Mouse (Mus musculus) stomach, embryonic 14.5 days (tissue): ENCODE results near the gene Slc22a12. TPM values are rescaled to one million over a fixed set of nuclear protein-coding genes. Genes with fewer than 3 reads are reported as not detected.

Experiments used
- ATAC-seq: fragments of 200-750 bp; cut with Nextera tagmentation; 2 replicates; pipeline ENCODE4 v1.8.0; 2017; ENCODE audit warnings: low read depth, moderate TSS enrichment; ENCODE audit not compliant: insufficient number of reproducible peaks, insufficient read depth, low FRiP score
- H3K27ac ChIP-seq: fragments of 300-500 bp; sonication (generic); 2 replicates; pipeline ENCODE4 v1.5.1; 2014; ENCODE audit warnings: mild to moderate bottlenecking, low read length, moderate library complexity, mixed read lengths
- H3K27me3 ChIP-seq: fragments of 300-500 bp; sonication (generic); 2 replicates; pipeline ENCODE4 v1.6.1; 2014; ENCODE audit warnings: low read length, control low read depth, mixed read lengths; ENCODE audit not compliant: control insufficient read depth, insufficient read depth
- H3K36me3 ChIP-seq: fragments of 300-500 bp; sonication (generic); 2 replicates; pipeline ENCODE4 v1.6.1; 2014; ENCODE audit warnings: mild to moderate bottlenecking, control low read depth, low read length, moderate library complexity, mixed read lengths; ENCODE audit not compliant: control insufficient read depth, insufficient read depth
- H3K4me1 ChIP-seq: fragments of 300-500 bp; sonication (generic); 2 replicates; pipeline ENCODE4 v1.6.1; 2014; ENCODE audit warnings: low read length, control low read depth, mixed read lengths; ENCODE audit not compliant: control insufficient read depth, insufficient read depth
- H3K4me2 ChIP-seq: fragments of 300-500 bp; sonication (generic); replicated peaks from 2 replicates; pipeline ENCODE4 v1.6.1; 2014; ENCODE audit warnings: low read depth, low read length, control low read depth
- H3K4me3 ChIP-seq: fragments of 300-500 bp; sonication (generic); 2 replicates; pipeline ENCODE4 v1.5.1; 2014; ENCODE audit warnings: low read depth, low read length, control low read depth
- H3K9ac ChIP-seq: fragments of 300-500 bp; sonication (generic); replicated peaks from 2 replicates; pipeline ENCODE4 v1.6.1; 2014; ENCODE audit warnings: low read depth, mild to moderate bottlenecking, control low read depth, low read length, moderate library complexity, mixed read lengths
- H3K9me3 ChIP-seq: fragments of 300-500 bp; sonication (generic); 2 replicates; pipeline ENCODE4 v1.6.1; 2016; ENCODE audit warnings: low read depth, low read length, control low read depth; ENCODE audit not compliant: control insufficient read depth
- WGBS: fragments of 180-500 bp; shearing (Covaris S2); extraction: QIAGEN DNeasy Blood & Tissue Kit; methylation state at CpG from one replicate; pipeline ENCODE4 v1.1.7; 2014; 5-methylcytosine and 5-hydroxymethylcytosine counted together
- polyA plus RNA-seq: library from polyadenylated mRNA; unstranded; fragments of >200 nt; fragmentation: Nextera tagmentation; extraction: Ambion mirVana; gene quantifications from 2 replicates; pipeline ENCODE4 v1.2.1, GENCODE M21; 2014

Slc22a12 gene
- polyA plus RNA-seq, 1 experiment from 2014 or later, result not detected

- no peak overlapping the region for H3K27ac ChIP-seq
- H3K4me3 ChIP-seq, result no peak overlapping the region
- no peaks in the 10 kb centered on the region for H3K9me3 ChIP-seq
- no peak overlapping the region for H3K9ac ChIP-seq
- 90% methylated on average over 5 of the region's 5 CpGs for WGBS
- no peak for ATAC-seq
- H3K4me1 ChIP-seq, result no peaks in the 10 kb centered on the region
- H3K36me3 ChIP-seq, result no peaks in the 10 kb centered on the region
- no peak overlapping the region for H3K4me2 ChIP-seq
- no peaks in the 10 kb centered on the region for H3K27me3 ChIP-seq
Measured at GRCm38 (mm10) chr19:6545481-6545880, 2.6 kb upstream of the Slc22a12 start.

GRCm38 (mm10) chr19:6544712-6545111, 1.9 kb upstream of the Slc22a12 start:
- Histone ChIP-seq H3K9ac (no peak overlapping the region), H3K4me2 (no peak overlapping the region), H3K27me3 (no peaks in the 10 kb centered on the region), H3K4me1 (no peaks in the 10 kb centered on the region), H3K27ac (no peak overlapping the region), H3K36me3 (no peaks in the 10 kb centered on the region), H3K9me3 (no peaks in the 10 kb centered on the region), H3K4me3 (no peak overlapping the region)
- WGBS, result 88% methylated on average over 13 of the region's 13 CpGs
- ATAC-seq, result no peak

- Histone ChIP-seq H3K9ac (no peak overlapping the region), H3K4me3 (no peak overlapping the region), H3K4me1 (no peaks in the 10 kb centered on the region), H3K27ac (no peak overlapping the region), H3K4me2 (no peak overlapping the region), H3K36me3 (no peaks in the 10 kb centered on the region), H3K9me3 (no peaks in the 10 kb centered on the region), H3K27me3 (no peaks in the 10 kb centered on the region)
- 65% methylated on average over 7 of the region's 7 CpGs for WGBS
- ATAC-seq, result no peak
Measured at GRCm38 (mm10) chr19:6543518-6543917, 686 bp upstream of the Slc22a12 start.

- H3K27ac ChIP-seq, result no peak overlapping the region
- no peaks in the 10 kb centered on the region for H3K4me1 ChIP-seq
- no peaks in the 10 kb centered on the region for H3K27me3 ChIP-seq
- H3K36me3 ChIP-seq, result no peaks in the 10 kb centered on the region
- ATAC-seq, result no peak
- H3K4me2 ChIP-seq, result no peak overlapping the region
- H3K9me3 ChIP-seq, result no peaks in the 10 kb centered on the region
- no peak overlapping the region for H3K4me3 ChIP-seq
- WGBS, result 87% methylated on average over 6 of the region's 6 CpGs
- H3K9ac ChIP-seq, result no peak overlapping the region
Measured at GRCm38 (mm10) chr19:6543035-6543383, 177 bp upstream of the Slc22a12 start.

- Histone ChIP-seq H3K4me1 (no peaks in the 10 kb centered on the region), H3K36me3 (no peaks in the 10 kb centered on the region), H3K4me2 (no peak overlapping the region), H3K9me3 (no peaks in the 10 kb centered on the region), H3K4me3 (no peak overlapping the region), H3K27ac (no peak overlapping the region), H3K27me3 (no peaks in the 10 kb centered on the region), H3K9ac (no peak overlapping the region)
- 82% methylated on average over 7 of the region's 7 CpGs for WGBS
- ATAC-seq, result no peak
Measured at GRCm38 (mm10) chr19:6541521-6541920, 1.3 kb downstream of the Slc22a12 start.

GRCm38 (mm10) chr19:6540191-6540590, 2.6 kb downstream of the Slc22a12 start:
- ATAC-seq, result no peak
- Histone ChIP-seq H3K9ac (no peak overlapping the region), H3K9me3 (no peaks in the 10 kb centered on the region), H3K27ac (no peak overlapping the region), H3K4me2 (no peak overlapping the region), H3K4me3 (no peak overlapping the region), H3K27me3 (no peaks in the 10 kb centered on the region), H3K4me1 (no peaks in the 10 kb centered on the region), H3K36me3 (no peaks in the 10 kb centered on the region)
- WGBS, result 64% methylated on average over 6 of the region's 6 CpGs

GRCm38 (mm10) chr19:6539592-6539991, 3.2 kb downstream of the Slc22a12 start:
- ATAC-seq, result no peak
- Histone ChIP-seq H3K27me3 (no peaks in the 10 kb centered on the region), H3K4me1 (no peaks in the 10 kb centered on the region), H3K9ac (no peak overlapping the region), H3K9me3 (no peaks in the 10 kb centered on the region), H3K27ac (no peak overlapping the region), H3K4me3 (no peak overlapping the region), H3K36me3 (no peaks in the 10 kb centered on the region), H3K4me2 (no peak overlapping the region)
- 79% methylated on average over 4 of the region's 4 CpGs for WGBS

GRCm38 (mm10) chr19:6538546-6538945, 4.3 kb downstream of the Slc22a12 start:
- H3K9ac ChIP-seq, result no peak overlapping the region
- H3K4me3 ChIP-seq, result no peak overlapping the region
- no peaks in the 10 kb centered on the region for H3K9me3 ChIP-seq
- no peak overlapping the region for H3K27ac ChIP-seq
- H3K4me1 ChIP-seq, result no peaks in the 10 kb centered on the region
- no peak for ATAC-seq
- no peaks in the 10 kb centered on the region for H3K36me3 ChIP-seq
- 83% methylated on average over 6 of the region's 6 CpGs for WGBS
- no peaks in the 10 kb centered on the region for H3K27me3 ChIP-seq
- H3K4me2 ChIP-seq, result no peak overlapping the region

GRCm38 (mm10) chr19:6537526-6537925, 5.3 kb downstream of the Slc22a12 start:
- no peaks in the 10 kb centered on the region for H3K36me3 ChIP-seq
- no peak overlapping the region for H3K9ac ChIP-seq
- 70% methylated on average over 8 of the region's 8 CpGs for WGBS
- H3K4me3 ChIP-seq, result no peak overlapping the region
- 0 out of 2 replicates have a peak, but pooled peaks cover under 1% of the 10 kb centered on the region for H3K4me1 ChIP-seq
- H3K4me2 ChIP-seq, result no peak overlapping the region
- no peaks in the 10 kb centered on the region for H3K27me3 ChIP-seq
- H3K9me3 ChIP-seq, result no peaks in the 10 kb centered on the region
- ATAC-seq, result no peak
- H3K27ac ChIP-seq, result no peak overlapping the region
